Mouse (Mus musculus): ENCODE results near the gene Bcap29.

- TF ChIP-seq EP300 (IDR thresholded peaks at IDR 0.05; ENCODE audit: insufficient read depth, low read depth, low read length) (no peak), POLR2A (IDR thresholded peaks at IDR 0.05; ENCODE audit: insufficient read depth, low read length) (no peak), CTCF (IDR thresholded peaks at IDR 0.05; ENCODE audit: low read depth, low read length) (no peak)
These were observed 766 bp upstream of the Bcap29 start for GRCm38 (mm10) chr12:31635240-31635607.

All from ES-Bruce4 (cell line).